Mouse (Mus musculus) spleen, adult 18-20 months (tissue): ENCODE measurements around the gene Trmt2b.
"Not testable (repeated sequence)": the region's sequence is repeated elsewhere in the genome, so short reads cannot be mapped to it uniquely, and the experiment has no call there.

Source experiments
- DNase-seq, 2 experiments: peaks; one replicate each; pipeline ENCODE4 v3.0.0; 2022; ENCODE audit warnings: mixed read lengths in 2 of 2

The Trmt2b gene

DNA sequence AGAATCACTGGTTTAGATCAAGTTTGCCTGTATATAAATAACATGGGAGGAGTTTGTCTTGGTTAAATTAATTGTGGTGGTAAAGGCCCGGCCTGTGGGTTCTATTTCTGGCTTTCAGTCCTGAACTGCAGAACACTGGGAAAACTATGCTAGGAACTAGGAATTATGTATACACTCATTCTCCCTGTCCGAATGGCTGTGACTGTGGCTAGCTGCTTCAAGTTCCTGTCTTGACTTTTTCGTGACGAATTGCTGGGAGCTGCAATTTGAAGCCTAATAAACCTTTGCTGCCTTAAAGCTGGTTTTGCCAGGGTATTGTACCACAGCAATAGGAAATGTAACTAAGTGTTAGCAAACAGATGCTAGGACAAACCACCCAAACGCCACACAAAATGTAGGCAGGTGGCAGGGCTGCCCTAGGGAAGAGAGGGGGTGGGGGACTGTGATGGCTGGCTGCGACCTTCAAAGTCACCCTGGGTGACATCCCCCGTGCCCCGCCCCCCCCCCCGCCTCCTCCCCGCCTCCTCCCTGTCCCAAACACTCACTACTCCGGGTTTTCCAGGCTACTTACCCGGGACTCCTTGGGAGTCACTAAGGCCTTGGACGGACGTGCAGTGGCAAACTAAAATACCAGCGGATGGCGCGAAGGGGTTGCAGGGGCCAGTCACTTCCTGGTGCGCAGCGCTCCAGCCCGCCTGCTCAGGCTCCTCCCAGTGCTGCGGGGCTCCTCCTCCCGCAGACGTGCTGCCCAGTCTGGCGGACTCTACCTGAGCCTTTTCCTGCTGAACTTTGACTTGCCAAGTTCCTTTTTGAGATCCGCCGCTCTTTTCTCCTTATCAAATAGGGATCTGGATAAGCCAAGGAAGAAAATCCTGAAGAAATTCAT is at the start of gene Trmt2b:
Trmt2b (minus strand) TSS at position 710 of the 886 bp plus-strand sequence.
- peak; percentile 51 to 68 for DNase-seq

DNA sequence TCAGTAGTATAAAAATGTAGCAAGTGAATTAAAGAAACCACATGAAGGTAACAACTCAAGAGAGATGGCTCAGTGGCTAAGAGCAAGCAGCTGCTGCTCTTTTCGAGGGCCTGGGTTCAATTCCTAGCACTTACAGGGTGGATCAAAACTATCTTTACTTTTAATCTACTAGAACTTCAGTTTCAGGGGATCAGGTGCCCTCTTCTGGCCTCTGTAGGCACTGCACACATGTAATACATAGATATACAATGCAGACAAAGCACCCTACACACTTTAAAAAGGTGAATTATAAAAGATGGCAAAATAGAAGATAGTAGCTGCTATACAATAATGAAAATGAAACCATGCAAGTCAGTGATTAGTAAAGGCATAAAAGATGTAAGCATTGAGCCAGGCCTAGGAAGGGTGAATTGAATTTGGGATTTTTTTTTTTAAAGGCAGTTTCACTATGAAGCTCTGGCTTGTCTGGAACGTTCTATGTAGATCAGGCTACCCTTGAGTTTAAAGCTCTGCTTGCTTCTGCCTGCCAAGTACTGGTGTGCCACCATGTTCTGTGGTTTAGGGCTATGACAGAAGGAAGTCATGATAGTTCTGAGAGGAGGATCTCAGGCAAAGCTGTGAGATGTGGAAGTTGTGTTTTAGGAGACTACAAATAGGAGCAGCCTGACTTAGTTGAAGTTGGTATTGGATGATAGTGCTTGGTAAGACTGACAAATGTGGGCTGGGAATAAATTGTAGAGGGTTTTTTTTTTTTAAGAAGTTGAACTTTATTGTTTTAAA is 42.6 kb upstream of the Trmt2b start:
- DNase-seq, result peak in 1 of 2 experiments; percentile 38

DNA sequence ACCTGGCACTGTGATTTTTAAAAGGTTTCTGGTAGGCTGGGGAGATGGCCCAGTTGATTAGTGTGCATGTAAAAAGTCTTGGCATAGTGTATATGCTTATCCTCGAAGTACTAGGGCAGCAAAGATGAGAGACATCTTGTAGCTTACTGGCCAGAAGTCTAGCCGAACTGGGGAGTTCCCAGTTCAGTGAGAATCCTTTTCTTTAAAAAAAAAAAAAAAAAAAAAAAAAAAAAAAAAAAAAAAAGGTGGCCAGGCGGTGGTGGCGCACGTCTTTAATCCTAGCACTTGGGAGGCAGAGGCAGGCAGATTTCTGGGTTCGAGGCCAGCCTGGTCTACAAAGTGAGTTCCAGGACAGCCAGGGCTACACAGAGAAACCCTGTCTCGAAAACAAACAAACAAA is 34.4 kb upstream of the Trmt2b start:
- DNase-seq, result not testable (repeated sequence)

DNA sequence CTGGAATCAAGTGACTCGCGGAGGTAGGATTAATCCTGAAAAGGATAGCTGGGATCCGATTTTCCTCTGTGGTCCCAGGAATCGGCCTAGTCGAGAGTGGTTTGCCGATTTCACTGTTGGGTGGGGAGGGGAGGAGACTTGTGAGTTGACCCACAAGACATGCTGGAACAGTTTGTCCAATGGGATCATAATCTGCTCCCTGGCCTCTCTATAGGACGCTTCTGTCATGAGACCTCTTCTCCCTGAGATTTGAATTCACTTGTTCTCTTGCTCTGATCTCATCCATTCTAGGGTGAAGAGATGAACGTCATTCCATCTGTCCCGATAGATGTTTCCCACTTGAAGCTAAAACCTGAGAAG is 31.5 kb upstream of the Trmt2b start:
- no peak for DNase-seq

DNA sequence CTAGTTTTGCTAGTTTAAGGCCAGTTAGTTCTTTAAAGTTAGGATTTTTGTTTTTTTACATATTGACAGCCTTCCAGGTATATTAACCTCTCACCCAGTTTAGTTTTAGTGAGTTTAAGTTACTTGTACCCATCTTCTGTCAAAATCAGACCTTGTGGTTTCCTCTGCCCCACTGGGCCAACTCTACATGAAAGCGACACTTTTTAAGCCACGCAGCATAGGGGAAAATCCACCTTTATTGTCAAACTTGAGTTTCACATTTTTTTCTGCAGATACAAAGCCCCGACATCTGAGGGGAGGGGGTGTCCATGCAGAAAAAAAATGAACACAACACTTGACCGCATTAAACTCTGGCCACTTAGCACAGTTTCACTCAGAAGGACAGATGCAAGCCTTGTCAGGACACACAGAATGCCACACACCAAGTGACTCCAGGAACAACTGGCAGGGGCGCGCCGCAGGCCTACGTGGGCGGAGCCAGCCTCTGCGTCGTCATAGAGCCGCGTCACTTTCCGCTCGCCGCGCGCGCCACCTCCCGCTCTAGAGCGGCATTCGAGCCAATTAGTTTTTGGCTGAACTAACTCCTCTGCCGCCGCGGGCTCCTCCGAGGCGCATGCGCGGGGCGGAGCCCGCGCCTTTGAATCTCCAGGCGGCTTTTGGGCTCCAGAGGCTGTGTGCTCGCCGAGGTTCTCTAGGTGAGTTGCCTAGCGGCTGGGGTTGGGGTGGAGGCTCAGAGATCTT is 30.9 kb upstream of the Trmt2b start, which contains the start of gene Cenpi:
Cenpi (plus strand) TSS at position 551 of the 741 bp plus-strand sequence.
- peak; percentile 79 to 81 for DNase-seq

DNA sequence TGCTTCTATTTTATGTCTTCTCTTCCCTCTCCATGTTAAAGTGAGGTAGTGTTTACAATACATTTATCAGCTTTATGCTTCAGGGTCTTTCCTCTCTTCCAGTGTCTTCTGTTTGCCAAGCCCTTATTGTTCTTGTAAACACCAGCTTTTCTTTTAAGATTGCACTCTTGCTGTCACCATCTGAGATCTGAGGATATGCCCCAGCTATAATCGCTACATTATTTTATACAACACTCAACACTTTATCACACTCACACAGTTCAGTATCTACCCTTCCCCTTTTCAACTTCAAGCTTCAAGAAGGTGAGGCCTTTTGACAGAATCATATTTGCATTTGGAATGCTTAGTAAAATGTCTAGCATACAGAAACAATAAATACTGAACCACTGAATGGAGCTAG is 26.5 kb upstream of the Trmt2b start:
- DNase-seq, result no peak

DNA sequence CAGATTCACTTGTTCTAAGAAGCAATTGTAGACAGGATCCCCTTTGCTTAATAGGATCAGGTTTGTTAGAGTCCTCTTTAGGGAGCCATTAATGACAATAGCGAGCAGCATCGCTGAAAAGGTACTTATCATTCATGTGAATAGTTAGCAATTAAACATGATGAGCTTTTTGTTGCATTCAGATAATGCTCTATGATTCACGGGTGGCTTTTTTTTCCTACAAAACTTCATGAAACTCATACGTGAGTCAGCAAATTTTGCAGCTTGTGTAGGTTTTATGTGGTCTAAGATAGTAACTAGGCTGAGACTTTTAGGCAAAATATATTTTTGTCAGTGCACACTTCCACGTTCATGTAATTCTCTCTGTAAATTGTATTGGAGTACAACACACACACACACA is 23.4 kb upstream of the Trmt2b start:
- DNase-seq, result no peak

DNA sequence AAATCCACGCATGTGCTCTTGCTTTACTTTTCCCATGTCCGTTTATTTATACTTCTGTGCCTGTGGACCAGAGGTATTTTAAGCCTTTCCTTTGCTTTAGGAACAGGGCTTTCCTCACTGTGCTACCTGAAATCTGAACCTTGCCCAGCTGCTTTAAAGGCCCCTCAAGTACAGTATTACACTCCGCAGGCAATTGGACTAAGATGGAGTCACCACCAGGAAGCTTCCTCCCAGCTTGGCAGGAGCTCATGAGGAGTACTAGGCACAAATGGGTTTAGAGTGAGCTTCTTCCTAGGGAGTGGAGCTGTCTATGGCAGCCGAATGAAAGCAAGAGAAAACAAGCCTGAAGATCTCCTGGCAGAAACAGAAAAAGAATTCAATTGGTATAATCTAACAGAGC is 20.4 kb upstream of the Trmt2b start:
- no peak for DNase-seq

DNA sequence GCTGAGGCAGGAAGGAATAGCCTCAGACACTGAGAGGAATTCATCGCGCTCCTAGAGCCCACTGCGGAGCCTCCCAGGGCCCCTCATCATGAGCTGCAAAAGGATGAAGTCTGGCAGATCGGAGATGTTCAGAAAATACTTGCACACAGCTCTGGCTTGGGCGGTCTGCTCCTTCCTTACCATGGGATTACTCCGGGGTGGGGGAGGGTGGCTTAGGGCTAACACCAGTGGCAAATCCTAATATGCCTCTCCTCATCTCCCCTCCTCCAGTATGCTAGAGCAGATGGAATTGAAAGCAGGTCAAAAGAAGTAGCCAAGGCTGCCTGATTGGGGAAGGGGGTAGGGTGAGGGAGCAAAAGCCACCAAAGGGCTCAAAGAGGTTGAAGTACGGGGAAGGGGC is 20.0 kb upstream of the Trmt2b start:
- DNase-seq, result no peak

DNA sequence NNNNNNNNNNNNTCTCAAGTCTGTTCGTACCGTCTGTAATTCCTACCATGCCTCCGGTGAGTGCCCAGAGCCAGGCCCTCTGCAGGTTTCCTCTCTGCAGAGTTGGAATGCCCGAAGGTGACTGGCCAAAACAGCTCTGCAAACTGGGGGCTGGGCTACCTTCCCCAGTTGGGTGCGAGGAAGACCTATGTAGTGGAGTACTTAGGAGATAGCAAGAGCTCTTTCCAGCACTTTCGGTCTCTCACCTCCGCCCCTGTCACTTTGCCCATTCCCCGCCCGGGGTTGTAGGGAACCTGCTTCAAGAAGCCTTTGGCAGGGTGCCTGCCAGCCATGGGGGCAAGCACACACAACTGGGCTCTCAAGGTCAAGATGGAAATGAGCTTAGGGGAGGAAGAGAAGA is 19.5 kb upstream of the Trmt2b start:
- DNase-seq, result no peak

DNA sequence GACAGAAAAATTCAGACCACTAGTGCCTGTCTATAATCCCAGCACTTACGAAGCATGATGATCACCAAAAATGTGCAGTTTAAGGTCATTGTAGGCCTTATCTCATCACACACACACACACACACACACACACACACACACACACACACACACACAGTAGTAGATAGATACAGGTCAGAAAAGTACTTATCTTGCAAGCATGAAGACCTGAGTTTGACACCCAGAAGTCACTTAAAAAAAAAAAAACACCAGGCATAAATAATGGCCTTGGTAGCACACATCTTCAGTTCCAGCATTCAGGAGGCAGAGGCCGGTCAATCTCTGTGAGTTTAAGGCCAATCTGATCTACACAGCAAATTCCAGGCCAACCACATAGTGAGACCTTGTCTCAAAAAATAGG is 10.5 kb upstream of the Trmt2b start:
- no peak for DNase-seq

DNA sequence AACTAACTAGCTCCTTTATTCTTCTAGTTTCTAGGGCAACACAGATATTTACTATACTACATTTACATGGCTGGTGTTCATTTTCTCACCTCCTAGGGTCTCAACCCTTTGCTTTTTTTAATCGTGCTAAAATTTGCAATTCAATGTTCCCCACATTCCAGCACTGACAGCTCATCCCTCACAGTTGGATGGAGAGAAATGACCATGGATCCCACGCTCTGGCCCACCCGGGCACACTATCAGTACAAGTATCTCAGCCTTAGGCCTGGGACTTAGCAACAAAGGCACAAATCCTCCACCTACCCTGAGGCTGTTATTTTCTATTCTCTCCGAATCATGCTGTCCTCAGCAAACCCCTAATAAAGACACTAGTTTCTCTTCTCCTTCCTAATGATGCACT is 9.0 kb upstream of the Trmt2b start:
- DNase-seq, result no peak

DNA sequence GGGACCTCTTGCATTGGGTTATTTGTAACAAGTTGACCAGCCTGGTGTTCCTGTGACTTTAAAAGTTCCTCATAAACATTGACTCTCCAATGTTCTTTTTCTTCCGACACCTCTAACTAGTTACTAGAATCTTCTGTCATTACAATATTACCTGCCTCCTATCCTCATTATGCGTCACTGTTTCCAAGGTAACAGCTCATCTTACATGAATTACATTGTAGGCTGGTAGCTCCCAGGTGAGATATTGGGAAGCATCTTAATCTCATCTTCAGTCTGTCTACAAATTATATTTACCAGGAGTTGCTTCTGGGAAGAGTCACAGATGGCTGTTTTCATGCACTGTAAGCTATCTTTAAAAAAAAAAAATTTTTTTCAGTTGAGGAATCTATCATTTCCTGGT is 8.3 kb upstream of the Trmt2b start:
- DNase-seq, result no peak

DNA sequence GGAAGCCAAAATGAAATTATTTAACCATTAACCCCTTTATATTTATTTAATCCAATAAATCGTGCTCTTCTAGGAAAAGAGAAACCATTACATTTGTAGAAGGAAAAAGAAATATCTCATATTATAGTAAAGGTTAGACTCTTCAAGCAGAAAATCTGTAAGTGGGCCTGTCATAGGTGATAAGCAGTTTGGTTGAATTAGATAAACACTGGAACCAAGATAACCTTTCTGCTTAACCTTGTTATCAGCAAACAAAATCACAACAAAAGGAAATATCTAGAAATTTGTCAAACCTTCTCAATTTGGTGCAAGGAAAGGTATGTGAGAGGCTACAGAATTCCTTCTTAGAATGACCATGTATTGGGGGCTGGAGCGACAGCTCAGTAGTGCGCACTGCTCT is 3.7 kb upstream of the Trmt2b start:
- DNase-seq, result no peak

DNA sequence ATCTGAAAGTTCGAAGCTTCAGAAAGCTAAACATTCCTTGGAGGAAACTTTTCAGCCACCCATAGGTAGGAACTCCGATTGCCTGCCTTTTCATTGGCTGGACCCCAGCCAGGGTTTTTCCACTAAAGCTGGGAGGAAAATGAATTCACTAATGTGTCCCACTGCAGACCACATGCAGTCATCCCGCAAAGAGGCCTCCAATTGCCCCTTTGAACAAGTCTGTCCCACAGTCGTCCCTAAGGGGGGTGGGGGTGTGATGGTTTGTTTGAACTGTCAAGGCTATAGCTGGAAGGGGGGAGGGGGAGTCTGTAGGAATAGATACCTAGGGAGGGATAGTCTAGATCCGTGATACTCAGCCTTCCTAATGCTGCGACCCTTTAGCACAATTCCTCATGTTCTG is 1.1 kb downstream of the Trmt2b start:
- DNase-seq, result no peak

DNA sequence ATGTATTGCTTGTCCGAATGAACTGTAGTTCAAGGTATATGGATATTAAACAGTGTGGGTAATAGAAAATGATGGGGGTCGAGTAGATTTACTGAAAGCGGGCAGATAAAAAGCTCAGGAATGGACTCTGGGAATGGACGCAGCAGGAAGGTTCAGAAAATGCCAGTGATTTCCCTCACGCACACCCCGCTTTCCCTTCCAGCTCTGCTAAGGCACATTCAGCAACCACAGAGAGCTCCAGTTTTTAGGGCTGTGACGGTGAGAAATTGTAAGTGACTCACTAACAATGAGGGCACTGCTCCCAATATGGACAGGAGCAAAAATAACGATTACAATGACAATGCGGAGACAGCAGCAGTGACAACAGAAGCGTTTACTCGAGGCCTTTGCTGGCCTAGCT is 14.7 kb downstream of the Trmt2b start:
- DNase-seq, result no peak

DNA sequence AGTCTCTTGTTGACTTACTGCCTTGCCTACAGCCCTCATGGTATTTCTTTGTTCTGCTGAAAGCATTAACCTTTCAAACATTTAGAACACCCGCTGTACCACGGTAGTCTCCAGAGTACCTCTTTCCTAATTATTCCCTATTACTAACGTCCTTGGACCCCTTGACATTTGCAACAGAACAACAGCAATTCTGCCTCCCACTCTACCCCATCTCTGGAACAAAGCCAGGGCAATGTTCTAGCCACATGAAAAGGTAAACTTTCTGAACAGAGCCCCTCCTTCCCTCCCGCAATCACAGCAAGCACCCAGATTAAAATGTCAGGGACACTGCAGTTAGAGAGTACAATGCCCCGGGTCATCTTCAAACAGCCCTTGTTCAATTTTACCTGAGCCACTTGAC is 15.6 kb downstream of the Trmt2b start:
- no peak for DNase-seq

DNA sequence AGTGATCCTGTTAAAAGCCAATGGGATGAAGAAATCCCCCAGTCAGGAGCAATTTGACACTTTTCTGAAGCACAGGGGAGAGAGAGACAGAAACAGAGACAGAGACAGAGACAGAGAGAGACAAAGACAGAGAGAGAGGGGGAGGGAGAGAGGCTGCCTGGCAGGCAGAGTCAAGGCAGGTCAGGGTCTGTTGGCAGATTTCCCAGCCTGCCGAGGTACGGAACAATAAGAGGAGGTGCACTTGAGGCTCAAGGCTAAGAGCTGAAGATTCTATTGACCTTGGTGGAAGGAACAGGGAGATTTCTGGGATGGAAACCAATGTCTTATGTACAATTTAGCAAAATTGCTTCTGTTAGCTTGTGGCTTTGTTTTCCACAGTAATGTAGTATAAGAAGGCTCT is 28.6 kb downstream of the Trmt2b start:
- DNase-seq, result no peak

DNA sequence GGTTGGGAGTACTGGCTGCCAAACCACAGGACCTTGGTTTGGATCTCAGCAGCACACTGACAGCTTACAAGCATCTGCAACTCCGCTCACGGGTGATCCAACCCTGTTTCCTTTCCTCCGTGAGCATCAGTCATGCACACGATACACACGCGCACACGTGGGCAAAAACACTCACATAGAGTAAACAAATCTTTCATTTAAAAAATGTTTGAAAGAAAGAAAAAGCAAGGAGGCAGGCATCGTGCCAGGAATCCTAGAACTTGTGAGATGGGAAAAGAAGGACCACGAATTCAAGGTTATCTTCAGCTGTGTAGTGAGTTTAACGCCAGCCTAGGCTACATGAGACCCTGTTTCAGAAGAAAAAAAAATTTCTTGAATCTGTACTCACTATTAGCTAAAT is 30.8 kb downstream of the Trmt2b start:
- no peak for DNase-seq

DNA sequence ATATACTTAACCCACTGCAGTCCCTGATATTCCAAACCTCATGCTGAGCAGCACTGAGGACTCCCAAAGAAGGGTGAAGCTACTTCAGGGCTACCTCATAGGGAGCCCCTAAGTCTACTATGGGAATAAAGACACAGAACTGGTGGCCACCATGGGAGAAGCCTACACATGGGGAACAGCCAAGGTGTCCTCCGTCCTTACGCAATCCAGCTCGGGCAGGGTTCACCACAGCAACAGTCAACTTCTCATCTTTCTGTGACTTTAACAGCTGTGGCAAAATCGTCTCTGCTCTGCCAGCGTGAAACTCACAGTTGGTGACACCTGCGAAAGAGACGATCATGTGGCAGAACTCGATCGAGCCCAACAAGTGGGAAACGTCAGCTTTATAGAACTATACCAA is 38.5 kb downstream of the Trmt2b start:
- DNase-seq, result no peak

DNA sequence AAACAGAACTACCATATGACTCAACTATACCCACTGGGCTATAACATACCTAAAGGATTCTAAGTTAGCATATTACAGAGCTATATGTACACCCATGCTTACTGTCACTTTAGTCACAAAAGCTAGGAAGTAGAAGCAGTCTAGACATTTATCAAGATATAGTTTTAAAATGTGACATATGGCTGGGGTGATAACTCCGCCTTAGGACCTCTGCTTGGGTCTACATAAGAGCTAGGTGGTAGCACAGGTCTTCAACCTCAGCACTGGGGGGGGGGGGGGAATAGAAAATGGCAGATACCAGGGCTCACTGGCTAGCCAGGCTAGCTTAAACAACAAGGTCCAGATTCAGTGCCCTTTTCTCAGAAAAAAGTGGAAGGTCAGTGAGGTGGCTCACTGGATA is 43.7 kb downstream of the Trmt2b start:
- DNase-seq, result no peak

DNA sequence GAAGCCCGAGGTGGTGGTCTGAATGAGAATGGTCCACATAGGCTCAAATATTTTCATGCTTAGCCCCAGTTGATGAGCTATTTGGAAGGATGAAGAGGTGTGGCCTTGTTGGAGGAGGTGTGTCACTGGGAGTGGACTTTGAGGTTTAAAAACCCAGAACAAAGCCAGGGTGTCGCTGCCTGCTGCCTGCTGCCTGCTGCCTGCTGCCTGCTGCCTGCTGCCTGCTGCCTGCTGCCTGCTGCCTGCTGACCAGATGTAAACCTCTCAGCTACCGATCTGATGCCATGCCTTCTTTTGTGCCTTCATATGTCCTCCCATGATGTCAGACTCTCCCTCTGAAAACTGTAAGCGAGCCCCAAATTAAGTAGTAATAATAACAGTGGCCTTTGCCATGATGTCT is 54.9 kb downstream of the Trmt2b start, which contains the start of gene Nox1:
Nox1 (minus strand) TSS at position 101 of the 400 bp plus-strand sequence.
- no peak for DNase-seq

DNA sequence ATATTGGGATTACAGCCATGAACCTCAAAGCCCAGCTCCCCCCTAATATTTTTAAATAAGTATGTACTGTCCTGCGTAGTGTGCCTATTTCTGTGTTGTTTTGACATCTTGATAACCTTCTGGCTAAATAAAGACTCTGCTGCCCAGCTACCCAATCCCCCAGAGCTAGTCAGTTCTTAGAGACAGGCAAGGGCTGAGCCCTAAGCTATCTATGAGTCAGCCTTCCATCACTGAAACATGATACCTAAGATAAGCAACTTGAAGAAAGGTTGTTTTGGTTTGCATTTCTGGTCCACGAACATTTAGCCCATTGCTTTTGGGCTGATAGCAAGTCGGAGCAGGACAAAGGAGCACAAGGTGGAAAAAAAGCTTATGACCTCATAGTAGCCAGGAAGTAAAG is 56.2 kb downstream of the Trmt2b start:
- no peak for DNase-seq
